Mouse (Mus musculus) adipocyte (in vitro differentiated cells): ENCODE results near the gene Nufip1.

ENCODE experiments used
- DNase-seq: peaks from one replicate; pipeline ENCODE4 v3.0.0-alpha.2; 2016; ENCODE audit warnings: low spot score

Nufip1 gene

GRCm38 (mm10) chr14:76179343-76179742, 68.7 kb downstream of the Nufip1 start:
- DNase-seq, result no peak

GRCm38 (mm10) chr14:76185358-76185757, 74.7 kb downstream of the Nufip1 start:
- no peak for DNase-seq

GRCm38 (mm10) chr14:76186299-76186698, 75.6 kb downstream of the Nufip1 start:
- DNase-seq, result no peak
